Mouse (Mus musculus) heart, embryonic 16.5 days (tissue): ENCODE measurements around the gene Chmp2a. TPM values are rescaled to one million over a fixed set of nuclear protein-coding genes. Genes with fewer than 3 reads are reported as not detected.

Experiments
- polyA plus RNA-seq: library from polyadenylated mRNA; unstranded; fragments of >200 nt; fragmentation: Nextera tagmentation; extraction: Ambion mirVana; gene quantifications from 2 replicates; pipeline ENCODE4 v1.2.1, GENCODE M21; 2015

Chmp2a gene
- polyA plus RNA-seq, 1 experiment from 2014 or later = 146 TPM

Other genes starting within 250 kb of the Chmp2a start
- 4.4 and 5.9 TPM in 2 replicates for gene Zscan18, start 231.2 kb downstream of the Chmp2a start, polyA plus RNA-seq
- 8.9 and 11.2 TPM in 2 replicates for gene Zfp329, start 215.9 kb downstream of the Chmp2a start, polyA plus RNA-seq
- 23.9 and 26.5 TPM in 2 replicates for gene Zfp110, start 200.0 kb downstream of the Chmp2a start, polyA plus RNA-seq
- 2.7 and 3.2 TPM in 2 replicates for gene Zfp128, start 153.6 kb downstream of the Chmp2a start, polyA plus RNA-seq
- 9.9 and 10.8 TPM in 2 replicates for gene Zscan22, start 137.0 kb downstream of the Chmp2a start, polyA plus RNA-seq
- gene Rps5, start 112.5 kb downstream of the Chmp2a start, polyA plus RNA-seq = 521 and 529 TPM in 2 replicates
- 0.47 and 0.74 TPM in 2 replicates for gene Rnf225, start 107.4 kb downstream of the Chmp2a start, polyA plus RNA-seq
- gene Zfp324, start 69.0 kb downstream of the Chmp2a start, polyA plus RNA-seq = 6.5 and 6.7 TPM in 2 replicates
- 6.5 and 7.0 TPM in 2 replicates for gene Zfp446, start 57.0 kb downstream of the Chmp2a start, polyA plus RNA-seq
- not detected in 2 replicates for gene Slc27a5, start 36.6 kb downstream of the Chmp2a start, polyA plus RNA-seq
- gene Trim28, start 35.7 kb downstream of the Chmp2a start, polyA plus RNA-seq = 123 and 143 TPM in 2 replicates
- 17.4 and 20.4 TPM in 2 replicates for gene Zbtb45, start 24.8 kb downstream of the Chmp2a start, polyA plus RNA-seq
- 49.0 and 94.2 TPM in 2 replicates for gene Ube2m, start 3.5 kb upstream of the Chmp2a start, polyA plus RNA-seq
- gene Mzf1, start 20.0 kb upstream of the Chmp2a start, polyA plus RNA-seq = 1.7 and 2.1 TPM in 2 replicates
- gene Vmn1r85, start 60.4 kb upstream of the Chmp2a start, polyA plus RNA-seq = not detected in 2 replicates
- not detected in 2 replicates for gene Vmn1r86, start 85.1 kb upstream of the Chmp2a start, polyA plus RNA-seq
- gene Vmn1r87, start 105.3 kb upstream of the Chmp2a start, polyA plus RNA-seq = not detected in 2 replicates
- gene Vmn1r88, start 124.8 kb upstream of the Chmp2a start, polyA plus RNA-seq = 0.01 TPM in 1 of 2 replicates, not detected in the other
- not detected in 2 replicates for gene Vmn1r89, start 178.2 kb upstream of the Chmp2a start, polyA plus RNA-seq
- 52.0 and 58.2 TPM in 2 replicates for gene Lig1, start 242.5 kb upstream of the Chmp2a start, polyA plus RNA-seq
- gene Zswim9, start 243.9 kb upstream of the Chmp2a start, polyA plus RNA-seq = 6.8 and 7.8 TPM in 2 replicates